Mouse (Mus musculus): ENCODE measurements around the gene Arrdc2.

GRCm38 (mm10) chr8:70801156-70801555 is 38.4 kb downstream of the Arrdc2 start:
- TF ChIP-seq POLR2A (IDR thresholded peaks at IDR 0.05; ENCODE audit: borderline replicate concordance, extremely low read depth, low read depth, low read length) (no peak), CTCF (IDR thresholded peaks at IDR 0.05; ENCODE audit: insufficient read depth, low read length) (no peak)
